Mouse (Mus musculus) CD4-positive helper T cell, adult 2 months (primary cell): ENCODE data around the gene Mrpl2.

Experiments
- DNase-seq: peaks from one replicate; pipeline ENCODE4 v3.0.0-alpha.2; 2012; ENCODE audit warnings: low read depth, missing footprints, low spot score

The Mrpl2 gene

DNA sequence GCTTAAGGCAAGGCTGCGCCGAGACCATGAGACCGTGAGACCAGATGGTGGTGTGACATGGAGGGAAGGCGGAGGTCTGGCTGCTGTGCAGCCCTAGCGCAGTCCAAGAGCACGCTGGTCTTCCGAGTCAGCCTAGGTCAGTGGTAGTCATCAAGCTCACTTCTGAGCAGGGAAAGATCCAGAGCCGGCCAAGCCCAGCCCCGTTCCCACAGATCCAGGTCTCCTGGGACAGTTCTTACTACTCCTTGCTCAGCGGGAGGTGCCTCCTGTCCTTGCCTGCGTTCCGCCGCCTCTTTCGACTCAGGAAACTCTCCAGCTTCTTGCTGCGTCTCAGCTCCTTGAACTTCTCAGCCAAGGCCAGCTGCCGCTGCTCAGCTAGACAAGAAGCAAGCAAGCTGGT is 21.7 kb downstream of the Mrpl2 start:
- no peak for DNase-seq

GRCm38 (mm10) chr17:46669911-46670310 is 23.9 kb downstream of the Mrpl2 start:
- no peak for DNase-seq

DNA sequence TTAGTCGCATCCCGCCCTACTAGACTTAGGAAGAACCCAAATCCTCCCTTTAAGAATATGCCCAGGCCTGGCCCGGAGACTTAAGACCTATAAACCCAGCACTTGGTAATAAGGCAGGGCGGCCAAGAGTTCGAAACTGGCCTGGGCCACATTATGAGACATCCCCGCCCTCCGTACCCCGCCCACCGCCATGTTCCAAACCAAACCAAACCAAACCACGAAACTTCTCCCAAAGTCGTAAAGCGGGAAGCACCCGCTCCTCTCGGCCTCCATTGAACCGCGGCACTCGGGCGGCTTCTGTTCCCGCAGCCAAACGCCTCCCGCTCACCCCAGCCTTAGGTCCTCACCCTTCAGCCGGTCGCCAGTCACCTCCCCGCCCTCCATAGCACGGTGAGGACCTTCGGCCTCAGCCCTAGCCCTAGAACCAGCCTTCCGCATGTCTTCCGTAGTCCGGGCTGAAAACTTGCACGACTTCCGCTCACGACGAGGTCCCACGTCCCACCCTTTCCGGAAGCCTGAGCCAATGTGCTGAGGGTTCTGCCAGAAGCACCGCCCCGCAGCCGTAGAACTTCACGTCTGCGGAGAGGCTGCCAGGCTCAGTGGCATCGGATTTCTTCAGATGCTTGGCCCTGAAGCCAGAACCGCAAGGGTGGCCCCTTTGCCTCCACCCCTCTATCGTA is 28.0 kb downstream of the Mrpl2 start, which contains the start of gene Rrp36:
TSS of gene Rrp36 (minus strand) at position 503 of the 680 bp plus-strand sequence.
- DNase-seq = peak; percentile 92

GRCm38 (mm10) chr17:46674530-46675283 is 28.7 kb downstream of the Mrpl2 start:
- peak; percentile 11 for DNase-seq

- DNase-seq = no peak
Observed at GRCm38 (mm10) chr17:46678416-46678815, 32.4 kb downstream of the Mrpl2 start, which contains the start of gene Mea1. Mea1 (plus strand) TSS chr17:46678793.

DNA sequence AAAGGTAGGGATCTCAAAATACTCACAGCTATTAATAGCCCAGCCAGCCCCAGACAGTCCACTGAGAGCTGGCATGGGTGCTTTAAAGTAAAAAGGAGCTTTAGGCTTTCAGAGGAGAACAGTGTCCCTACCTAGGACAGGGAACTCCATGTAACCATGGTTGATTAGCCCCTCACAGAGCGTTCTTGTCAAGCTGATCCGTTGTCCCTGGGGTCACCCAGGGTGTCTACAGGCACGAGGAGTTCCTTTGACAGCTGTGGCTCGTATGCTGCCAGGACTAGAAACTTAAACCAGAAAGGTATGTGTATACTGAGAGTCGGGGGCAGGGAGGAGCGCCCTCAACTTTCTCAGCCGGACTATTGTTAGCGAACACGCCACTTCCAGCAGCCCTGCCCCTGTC is 32.9 kb downstream of the Mrpl2 start:
- no peak for DNase-seq

DNA sequence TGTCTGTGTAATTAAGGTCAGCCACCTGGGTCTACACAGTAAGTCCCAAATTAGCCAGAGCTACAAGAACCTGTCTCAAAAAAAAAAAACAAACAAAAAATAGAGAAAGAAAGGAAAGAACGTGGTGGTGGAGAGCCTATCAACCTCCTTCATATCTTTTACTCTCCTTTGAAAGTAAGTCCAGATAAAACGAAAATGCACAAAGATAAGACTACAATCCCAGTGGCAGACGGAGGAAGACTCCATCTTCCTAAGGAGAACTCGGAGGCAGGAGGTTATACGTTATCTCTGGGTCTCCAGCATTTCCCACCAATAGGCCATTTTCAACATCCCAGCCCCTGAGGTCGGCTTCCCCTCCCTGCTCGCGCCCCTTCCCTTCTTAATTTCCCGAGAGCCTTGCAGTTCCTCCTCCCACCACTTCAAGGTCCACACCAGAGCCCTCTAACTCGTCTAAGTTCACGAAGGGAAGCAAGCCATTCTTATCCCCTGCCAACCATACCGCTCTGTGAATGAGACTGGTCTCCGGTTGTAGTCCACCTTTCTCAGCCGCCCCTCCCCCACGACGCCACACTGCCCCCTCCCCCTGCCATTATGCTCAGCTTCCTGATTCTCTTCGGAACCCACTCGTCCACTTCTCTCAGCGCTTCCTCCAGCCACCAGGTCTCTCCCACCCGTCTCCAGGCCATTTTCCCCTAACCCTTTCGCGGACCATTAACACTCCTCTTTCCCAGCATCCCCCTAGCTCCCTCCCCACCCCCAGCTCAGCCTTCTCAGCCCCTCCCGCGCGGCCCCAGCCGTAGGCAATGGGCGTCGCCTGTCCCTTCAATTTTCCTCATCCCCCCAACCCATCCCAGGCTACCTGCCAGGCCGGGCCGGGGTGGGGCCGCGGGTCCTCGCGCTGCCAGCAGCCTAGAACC is 34.1 kb downstream of the Mrpl2 start:
- peak; percentile 59 for DNase-seq

DNA sequence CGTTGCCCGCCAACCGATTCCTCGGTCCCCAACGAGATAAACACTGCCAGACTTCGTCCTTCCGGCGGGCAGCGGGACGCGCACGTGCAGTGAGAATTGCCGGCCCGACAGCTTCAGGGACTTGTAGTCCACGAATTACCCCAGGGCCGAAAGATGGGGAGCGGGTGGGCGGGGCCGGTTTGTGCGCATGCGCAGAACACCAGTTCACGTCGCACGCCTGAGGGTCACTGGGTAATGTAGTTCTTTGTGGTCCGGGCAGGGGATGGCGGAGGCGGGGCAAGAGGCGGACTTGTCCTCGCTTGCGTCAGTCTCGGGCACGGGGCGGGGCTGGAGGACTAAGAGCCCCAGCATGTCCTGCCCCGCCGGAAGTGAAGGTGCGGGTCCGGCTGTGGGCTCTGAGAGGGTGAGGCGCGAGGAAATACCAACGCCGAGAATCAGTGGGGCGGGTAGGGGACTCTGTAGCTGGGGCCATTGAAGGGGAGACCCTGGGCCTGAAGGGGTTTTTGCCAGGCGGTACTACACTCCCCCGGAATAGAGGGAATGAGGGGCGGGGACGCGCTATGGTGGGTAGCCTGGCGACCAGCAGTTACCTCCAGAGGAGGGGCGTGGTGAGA is 34.8 kb downstream of the Mrpl2 start, which contains the start of gene Klhdc3:
TSS of gene Klhdc3 (minus strand) at position 155 of the 614 bp plus-strand sequence.
- peak; percentile 98 for DNase-seq

GRCm38 (mm10) chr17:46681466-46682118 is 35.6 kb downstream of the Mrpl2 start:
- no peak for DNase-seq

- no peak for DNase-seq
Observed at GRCm38 (mm10) chr17:46682654-46683389, 36.8 kb downstream of the Mrpl2 start.

DNA sequence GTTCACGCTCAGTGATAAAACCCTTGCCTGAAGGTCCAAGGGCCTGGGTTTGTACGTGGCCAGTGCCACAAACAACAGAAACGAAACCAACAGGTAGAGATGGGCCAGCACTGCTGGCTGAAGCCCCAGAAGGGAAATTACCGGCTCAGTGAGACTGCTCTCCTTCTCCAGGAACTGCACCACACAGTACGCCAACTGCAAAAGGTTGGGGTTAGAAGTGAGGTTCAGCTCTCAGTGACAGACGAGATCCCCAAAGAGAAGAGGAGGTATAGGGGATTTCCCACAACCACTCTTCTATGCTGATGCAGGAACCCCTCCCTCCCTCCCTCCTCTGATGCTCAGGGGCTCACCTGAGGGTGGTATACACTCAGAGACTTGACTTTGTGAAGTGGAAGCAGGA is 39.9 kb downstream of the Mrpl2 start:
- peak; percentile 53 for DNase-seq

DNA sequence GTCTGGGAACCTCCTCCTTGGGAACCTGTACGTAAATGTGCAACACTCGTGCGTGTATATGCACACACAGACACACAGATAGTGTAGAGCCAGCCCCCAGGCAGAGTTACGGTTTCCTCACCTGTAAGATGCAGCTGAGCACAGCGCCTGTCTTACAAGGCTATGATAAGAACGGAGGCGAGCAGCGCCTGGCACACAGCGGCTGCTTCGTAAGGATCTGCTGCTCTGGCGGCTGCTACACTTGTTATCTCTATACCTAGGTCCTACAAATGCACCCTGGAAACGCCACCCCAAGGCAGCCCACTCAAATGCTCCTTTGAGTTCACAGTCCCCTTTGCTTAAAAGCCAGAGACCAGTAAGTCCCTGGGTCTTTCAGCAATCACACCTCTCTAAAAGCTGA is 44.6 kb downstream of the Mrpl2 start:
- no peak for DNase-seq

DNA sequence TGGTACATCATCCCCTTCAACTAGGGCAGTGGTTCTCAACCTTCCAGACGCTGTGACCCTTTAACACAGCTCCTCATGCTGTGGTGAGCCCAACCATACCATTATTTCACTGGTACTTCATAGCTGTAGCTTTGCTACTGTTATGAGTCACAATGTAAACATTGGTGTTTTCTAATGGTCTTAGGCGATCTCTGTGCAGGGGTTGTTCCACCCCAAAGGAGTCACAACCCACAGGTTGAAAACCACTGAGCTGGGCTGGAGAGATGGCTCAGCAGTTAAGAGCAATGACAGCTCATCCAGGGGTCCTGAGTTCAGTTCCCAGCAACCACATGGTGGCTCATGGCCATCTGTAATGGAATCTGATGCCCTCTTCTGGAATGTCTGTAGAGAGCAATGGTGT is 45.4 kb downstream of the Mrpl2 start:
- DNase-seq = peak; percentile 21

GRCm38 (mm10) chr17:46694517-46695063 is 48.6 kb downstream of the Mrpl2 start:
- DNase-seq = no peak

GRCm38 (mm10) chr17:46698515-46698914 is 52.5 kb downstream of the Mrpl2 start:
- DNase-seq = no peak

DNA sequence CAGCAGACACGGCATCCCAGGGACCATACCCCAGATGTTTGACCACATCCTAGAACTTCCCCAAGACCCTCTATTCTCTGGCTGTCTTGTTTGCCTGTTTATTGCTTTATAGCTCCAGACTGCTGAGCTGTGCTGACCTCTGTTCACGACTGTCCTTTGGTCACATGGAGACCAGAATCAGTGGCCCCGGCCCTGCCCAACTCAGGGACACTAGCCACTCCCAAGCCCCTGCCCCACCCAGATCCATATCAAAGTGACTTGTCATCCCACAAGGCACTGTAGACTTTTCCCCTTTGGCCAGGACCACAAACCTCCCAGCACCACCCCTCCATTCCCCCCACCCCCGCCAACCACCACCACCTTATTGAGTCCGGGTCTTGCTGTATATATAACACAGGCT is 53.2 kb downstream of the Mrpl2 start:
- DNase-seq = no peak
